Mouse (Mus musculus) ovary, adult 10 weeks (tissue): ENCODE results near the gene H2al1o. TPM values are rescaled to one million over a fixed set of nuclear protein-coding genes. Genes with fewer than 3 reads are reported as not detected.

Source experiments
- polyA plus RNA-seq: library from polyadenylated mRNA; stranded (reverse); fragments of 350-450 nt; fragmentation: Illumina TruSeq; extraction: RNeasy Lipid Tissue Mini Kit (QIAGEN cat#74804); gene quantifications from one replicate; pipeline ENCODE4 v1.2.3, GENCODE M21; 2014

H2al1o gene
- not detected for polyA plus RNA-seq

GRCm38 (mm10) chrX:9572309-9572708 is at the start of gene H2al1o:
TSS of gene H2al1o (minus strand) at chrX:9572409.

Other genes starting within 250 kb of the H2al1o start
- not detected for gene H2al1k, start 221.8 kb downstream of the H2al1o start, polyA plus RNA-seq
- gene Cybb, start 84.6 kb downstream of the H2al1o start, polyA plus RNA-seq = 34.9 TPM
- 367 TPM for gene Dynlt3, start 90.6 kb upstream of the H2al1o start, polyA plus RNA-seq